Comparison of ENCODE assay signal across 20 mouse cellular contexts in the genomic region with DNA sequence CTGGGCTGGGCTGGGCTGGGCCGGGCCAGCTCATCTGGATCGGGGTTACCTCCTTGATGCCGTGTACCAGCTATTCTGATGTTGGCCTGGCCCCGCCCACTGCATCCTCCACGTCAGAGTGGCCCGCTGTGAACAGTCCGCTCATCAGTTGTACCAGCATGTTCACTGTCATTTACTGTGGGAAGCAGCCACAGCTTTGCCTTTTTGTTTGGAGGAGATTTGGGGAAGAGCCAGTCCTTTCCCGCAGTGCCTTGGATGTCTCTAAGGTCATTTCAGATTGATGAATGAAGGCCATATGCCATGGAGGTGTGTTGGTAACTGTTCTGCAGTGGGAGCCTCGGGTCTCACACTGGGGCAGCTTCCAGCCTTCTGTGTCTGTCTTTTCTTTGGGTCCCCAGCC. TPM values are rescaled to one million over a fixed set of nuclear protein-coding genes. Genes with fewer than 3 reads are reported as not detected.
A peak's percentile ranks its signal among the peaks of the same experiment; 100 is the strongest.
DNase-seq lines count a peak whose midpoint lies in the region; ATAC-seq lines count a peak whose summit lies in the region.
"Had no signal": no experiment of that assay in that cellular context is flagged by ENCODE, and none has a peak within 500 bp of the region (broad histone marks: within the 10 kb centered on the region; RNA-seq: fewer than 3 reads in every experiment).

No protein-coding gene starts in this region.

- H3K4me3 ChIP-seq in midbrain, embryonic 11.5 days (ENCODE audit: low read depth, low read length), result no peak overlapping the region
- H3K4me3 ChIP-seq in midbrain, embryonic 14.5 days (replicated peaks; ENCODE audit: low read depth, low read length), result no peak overlapping the region
- H3K4me3 ChIP-seq: embryonic facial prominence, embryonic 10.5 days; forebrain, embryonic 13.5 days; heart, embryonic 10.5 days; hindbrain, embryonic 13.5 days had no signal

- DNase-seq in midbrain, embryonic 11.5 days (ENCODE audit: low spot score, missing footprints), result peak; percentile 67
- DNase-seq in midbrain, embryonic 14.5 days, result no peak
- peak; percentile 52 to 56 for DNase-seq in cerebellum, adult 18-20 months
- peak; percentile 64 for DNase-seq in cerebellum, adult 9-11 months
- DNase-seq in cerebellum, postnatal 36 days, result peak; percentile 47 to 54
- DNase-seq in lung, postnatal 25 days (ENCODE audit: low spot score), result no peak
- no peak for DNase-seq in lung, postnatal 4 days
- no peak for DNase-seq in right cerebral cortex, postnatal 36 days (ENCODE audit: low spot score in 2 of 2)
- DNase-seq: adrenal gland, postnatal 14 days; forebrain, postnatal 0 days; gastrocnemius, postnatal 14 days; heart, postnatal 14 days; kidney, adult 11 months; kidney, adult 9 months had no signal

- no peak overlapping the region for H3K9ac ChIP-seq in midbrain, embryonic 11.5 days (ENCODE audit: low read length)
- no peak overlapping the region for H3K9ac ChIP-seq in midbrain, embryonic 14.5 days (replicated peaks; ENCODE audit: low read length)
- H3K9ac ChIP-seq: forebrain, embryonic 13.5 days; forebrain, postnatal 0 days; hindbrain, embryonic 13.5 days had no signal

- ATAC-seq in midbrain, embryonic 11.5 days (ENCODE audit: low FRiP score), result no peak
- no peak for ATAC-seq in midbrain, embryonic 14.5 days (ENCODE audit: low FRiP score, low TSS enrichment)
- ATAC-seq: forebrain, embryonic 13.5 days; forebrain, postnatal 0 days; hindbrain, postnatal 0 days had no signal

- 88% methylated on average over 9 of the region's 9 CpGs for WGBS in midbrain, embryonic 11.5 days
- 85% methylated on average over 9 of the region's 9 CpGs for WGBS in midbrain, embryonic 14.5 days

- H3K27me3 ChIP-seq in midbrain, embryonic 11.5 days (ENCODE audit: control insufficient read depth, insufficient read depth, low read length), result no peaks in the 10 kb centered on the region
- no peaks in the 10 kb centered on the region for H3K27me3 ChIP-seq in midbrain, embryonic 14.5 days (ENCODE audit: control insufficient read depth, insufficient read depth, low read length)
- H3K27me3 ChIP-seq: CH12.LX; forebrain, embryonic 13.5 days; hindbrain, embryonic 13.5 days had no signal

- no peak overlapping the region for H3K4me2 ChIP-seq in midbrain, embryonic 11.5 days
- H3K4me2 ChIP-seq in midbrain, embryonic 14.5 days (ENCODE audit: low read length), result no peak overlapping the region
- H3K4me2 ChIP-seq: forebrain, embryonic 13.5 days; hindbrain, embryonic 13.5 days had no signal

- no peak overlapping the region for H3K27ac ChIP-seq in midbrain, embryonic 11.5 days (ENCODE audit: low read depth, low read length)
- H3K27ac ChIP-seq in midbrain, embryonic 14.5 days (replicated peaks; ENCODE audit: low read depth, low read length), result no peak overlapping the region
- H3K27ac ChIP-seq: embryonic facial prominence, embryonic 10.5 days; forebrain, embryonic 13.5 days; heart, embryonic 10.5 days; hindbrain, embryonic 13.5 days; hindbrain, postnatal 0 days had no signal

- H3K4me1 ChIP-seq in midbrain, embryonic 11.5 days (ENCODE audit: control insufficient read depth, insufficient read depth, low read length), result no peaks in the 10 kb centered on the region
- peaks cover 19% of the 10 kb centered on the region for H3K4me1 ChIP-seq in midbrain, embryonic 14.5 days (ENCODE audit: control insufficient read depth, insufficient read depth, low read length)

- no peaks in the 10 kb centered on the region for H3K9me3 ChIP-seq in midbrain, embryonic 11.5 days (ENCODE audit: control insufficient read depth, low read length)
- H3K9me3 ChIP-seq in midbrain, embryonic 14.5 days (ENCODE audit: control insufficient read depth, low read length), result no peaks in the 10 kb centered on the region
- H3K9me3 ChIP-seq: embryonic facial prominence, embryonic 10.5 days; forebrain, embryonic 13.5 days; heart, embryonic 10.5 days; hindbrain, embryonic 13.5 days had no signal

- no peaks in the 10 kb centered on the region for H3K36me3 ChIP-seq in midbrain, embryonic 11.5 days (ENCODE audit: control insufficient read depth, insufficient read depth, low read length)
- peaks cover 13% of the 10 kb centered on the region; the same call in 1 of the 2 replicates for H3K36me3 ChIP-seq in midbrain, embryonic 14.5 days (ENCODE audit: control insufficient read depth, insufficient read depth, low read length)

RNA-seq across cellular contexts. Expression of gene Lmf1, which starts 33.7 kb away (rescaled TPM):
- 19.2 and 20.6 TPM in 2 replicates for polyA plus RNA-seq in midbrain, embryonic 11.5 days (2014; fragmentation: Nextera tagmentation; extraction: Ambion mirVana)
- polyA plus RNA-seq in midbrain, embryonic 14.5 days (2014; fragmentation: Nextera tagmentation; extraction: Ambion mirVana), result 19.5 and 20.8 TPM in 2 replicates

RNA-seq across cellular contexts. Expression of gene Sox8, which starts 42.1 kb away (rescaled TPM):
- polyA plus RNA-seq in midbrain, embryonic 11.5 days (2014; fragmentation: Nextera tagmentation; extraction: Ambion mirVana), result 2.0 and 2.1 TPM in 2 replicates
- 8.0 and 13.5 TPM in 2 replicates for polyA plus RNA-seq in midbrain, embryonic 14.5 days (2014; fragmentation: Nextera tagmentation; extraction: Ambion mirVana)

Comparison
In these comparisons a context has a peak if more than half of its experiments do, and no peak if none do; other contexts are left out.
1. DNase-seq: peak in midbrain, embryonic 11.5 days (single experiment), cerebellum, adult 18-20 months (2 of 2), cerebellum, adult 9-11 months (single experiment) and cerebellum, postnatal 36 days (2 of 2); none in midbrain, embryonic 14.5 days (single experiment), lung, postnatal 25 days (single experiment), lung, postnatal 4 days (0 of 2) and right cerebral cortex, postnatal 36 days (0 of 2).